Mouse (Mus musculus) ES-E14 (cell line): ENCODE measurements around the gene Lrrc23.

Experiments used
- CHD2 ChIP-seq: IDR thresholded peaks from 2 replicates; pipeline ENCODE4 v1.6.1; 2014; ENCODE audit warnings: mild to moderate bottlenecking, low read depth, low read length, inconsistent platforms
- HCFC1 ChIP-seq: IDR thresholded peaks from 2 replicates; pipeline ENCODE4 v1.6.1; 2012; ENCODE audit warnings: low read length, inconsistent platforms, borderline replicate concordance; ENCODE audit not compliant: insufficient read depth
- MAFK ChIP-seq: IDR thresholded peaks from 2 replicates; pipeline ENCODE4 v1.6.1; 2014; ENCODE audit warnings: mild to moderate bottlenecking, low read depth, low read length, inconsistent platforms; ENCODE audit not compliant: insufficient read depth
- ZC3H11A ChIP-seq: IDR thresholded peaks from 2 replicates; pipeline ENCODE4 v1.6.1; 2012; ENCODE audit warnings: low read depth, mild to moderate bottlenecking, inconsistent platforms, low read length, borderline replicate concordance
- ZNF384 ChIP-seq: IDR thresholded peaks from 2 replicates; pipeline ENCODE4 v1.6.1; 2012; ENCODE audit warnings: low read depth, low read length, inconsistent platforms

GRCm38 (mm10) chr6:124765951-124766350 lies 13.6 kb downstream of the Lrrc23 start:
- TF ChIP-seq CHD2: no peak
- no peak for TF ChIP-seq HCFC1
- TF ChIP-seq ZC3H11A: no peak
- no peak for TF ChIP-seq MAFK
- no peak for TF ChIP-seq ZNF384
